Mouse (Mus musculus): ENCODE measurements at regions not wholly inside any gene's neighbourhood (a gene's known extent, or its start where the extent isn't known, plus 50 kb on each side); places are given as distances from the start of the nearest gene placed in this dataset.
A peak's percentile ranks its signal among the peaks of the same experiment; 100 is the strongest.

DNA sequence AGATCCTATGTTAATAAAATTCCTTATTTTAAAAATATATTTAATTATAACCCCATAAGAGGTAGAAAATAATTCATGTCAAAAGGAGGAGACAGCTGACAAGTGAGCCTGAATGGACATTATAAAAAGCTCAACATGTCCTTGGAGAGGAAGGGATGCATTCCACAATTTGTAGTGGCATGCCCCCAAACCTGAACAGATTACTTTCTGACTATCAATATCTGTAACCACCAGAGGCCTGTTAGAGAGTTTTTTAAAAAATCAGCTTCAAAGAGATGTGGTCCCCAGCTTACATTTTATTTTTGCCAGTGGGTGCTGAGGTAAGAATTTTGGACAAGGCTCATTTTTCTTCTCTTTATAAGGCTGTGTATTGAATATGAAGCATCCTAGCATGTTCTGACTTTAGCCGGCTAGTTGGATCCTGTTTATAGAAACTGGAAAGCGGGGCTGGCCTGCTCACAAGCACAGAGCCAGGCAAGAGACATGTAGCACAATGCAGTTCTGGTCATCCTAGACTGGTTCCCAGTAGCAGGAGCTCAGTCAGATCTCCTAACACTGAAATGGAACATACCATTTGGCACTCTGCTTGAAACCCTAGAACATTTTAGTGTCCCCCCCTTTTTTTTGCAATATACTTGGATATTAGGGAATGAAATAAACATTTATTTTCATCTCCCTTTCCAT, 651.8 kb upstream of the Mms22l start:
- no peak overlapping the region for H3K9ac ChIP-seq (replicated peaks; ENCODE audit: low read depth, low read length)
- no peaks in the 10 kb centered on the region for H3K4me1 ChIP-seq (ENCODE audit: control insufficient read depth, insufficient read depth, low read length)
- H3K36me3 ChIP-seq (ENCODE audit: control insufficient read depth, insufficient read depth, low read length): no peaks in the 10 kb centered on the region
- no peaks in the 10 kb centered on the region for H3K27me3 ChIP-seq (ENCODE audit: control insufficient read depth, insufficient read depth, low read length)
- H3K27ac ChIP-seq (ENCODE audit: low read depth, low read length): no peak overlapping the region
- no peak overlapping the region for H3K4me3 ChIP-seq (ENCODE audit: low read depth, low read length)
- no peak for ATAC-seq (ENCODE audit: low read depth)
- H3K4me2 ChIP-seq (ENCODE audit: low read depth, low read length): no peak overlapping the region
- no peaks in the 10 kb centered on the region for H3K9me3 ChIP-seq (ENCODE audit: control insufficient read depth, low read length)
- 84% methylated on average over 2 of the region's 2 CpGs for WGBS

DNA sequence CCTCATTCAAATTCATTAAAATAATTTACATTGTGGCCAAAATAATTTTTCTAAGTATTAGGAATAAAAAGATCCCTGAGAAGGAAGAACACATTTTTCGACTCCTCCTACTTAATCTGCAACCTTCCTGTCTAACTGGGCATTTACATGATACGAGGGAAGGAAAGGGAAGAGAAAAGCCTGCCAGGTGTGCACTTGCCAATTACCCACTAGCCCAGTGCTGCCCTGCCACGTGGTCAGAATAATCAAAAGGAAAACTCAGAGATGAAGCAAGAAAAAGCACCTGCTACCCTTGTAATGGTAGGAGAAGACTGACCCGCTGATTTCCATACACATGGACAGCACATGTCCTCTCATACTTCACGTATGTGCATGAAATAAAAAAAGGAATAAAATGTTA, 651.0 kb upstream of the Mms22l start:
- Histone ChIP-seq H3K4me1 (ENCODE audit: control insufficient read depth, insufficient read depth, low read length) (no peaks in the 10 kb centered on the region), H3K27me3 (ENCODE audit: control insufficient read depth, insufficient read depth, low read length) (no peaks in the 10 kb centered on the region), H3K27ac (ENCODE audit: low read depth, low read length) (no peak overlapping the region), H3K36me3 (ENCODE audit: control insufficient read depth, insufficient read depth, low read length) (no peaks in the 10 kb centered on the region), H3K9me3 (ENCODE audit: control insufficient read depth, low read length) (no peaks in the 10 kb centered on the region), H3K4me3 (ENCODE audit: low read depth, low read length) (no peak overlapping the region), H3K9ac (replicated peaks; ENCODE audit: low read depth, low read length) (no peak overlapping the region), H3K4me2 (ENCODE audit: low read depth, low read length) (no peak overlapping the region)
- 69% methylated on average over 5 of the region's 5 CpGs for WGBS
- ATAC-seq (ENCODE audit: low read depth): no peak

DNA sequence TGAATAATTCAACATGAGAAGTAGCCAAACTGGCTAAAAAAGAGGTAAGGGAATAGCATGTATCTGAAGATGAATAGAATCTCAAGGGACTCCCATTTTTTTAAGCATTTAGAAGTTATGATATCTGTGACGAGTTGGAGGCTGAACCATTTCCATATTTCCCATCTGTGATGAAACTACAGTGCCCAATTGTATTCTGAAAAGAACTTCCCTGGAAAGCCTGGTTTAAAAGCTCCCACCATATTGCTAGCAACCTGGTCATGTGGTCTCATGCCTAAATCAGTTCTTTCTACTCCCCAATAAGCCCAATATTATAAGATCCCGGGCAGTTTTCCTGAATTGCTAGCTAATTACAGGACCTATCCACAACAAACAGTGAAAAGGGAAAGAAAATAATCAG, 645.6 kb upstream of the Mms22l start:
- Histone ChIP-seq H3K9me3 (ENCODE audit: control insufficient read depth, low read length) (no peaks in the 10 kb centered on the region), H3K4me3 (ENCODE audit: low read depth, low read length) (no peak overlapping the region), H3K4me2 (ENCODE audit: low read depth, low read length) (no peak overlapping the region), H3K27ac (ENCODE audit: low read depth, low read length) (no peak overlapping the region), H3K4me1 (ENCODE audit: control insufficient read depth, insufficient read depth, low read length) (no peaks in the 10 kb centered on the region), H3K36me3 (ENCODE audit: control insufficient read depth, insufficient read depth, low read length) (no peaks in the 10 kb centered on the region), H3K9ac (replicated peaks; ENCODE audit: low read depth, low read length) (no peak overlapping the region), H3K27me3 (ENCODE audit: control insufficient read depth, insufficient read depth, low read length) (no peaks in the 10 kb centered on the region)
- WGBS: 92% methylated on average over 2 of the region's 2 CpGs
- ATAC-seq (ENCODE audit: low read depth): no peak

DNA sequence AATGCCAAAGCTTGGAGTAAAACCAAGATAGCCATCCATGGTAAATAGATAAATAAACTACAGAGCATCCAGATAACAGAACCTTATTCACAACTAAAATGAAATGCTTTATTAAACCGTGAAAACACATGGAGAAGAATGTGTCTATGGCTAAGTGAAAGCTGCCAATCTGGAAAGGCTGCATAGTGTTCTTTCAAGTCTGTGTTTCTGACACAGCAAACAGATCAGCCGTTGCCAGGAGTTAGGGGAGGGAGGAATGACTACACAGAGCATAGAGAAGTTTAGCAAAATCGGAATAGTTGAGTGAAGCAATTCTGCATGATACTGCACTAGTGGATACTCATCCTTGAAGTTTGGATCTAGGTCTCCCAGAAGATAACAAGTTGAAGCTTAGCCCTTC, 633.8 kb upstream of the Mms22l start:
- H3K4me1 ChIP-seq (ENCODE audit: control insufficient read depth, insufficient read depth, low read length): no peaks in the 10 kb centered on the region
- no peak for ATAC-seq (ENCODE audit: low read depth)
- no peak overlapping the region for H3K9ac ChIP-seq (replicated peaks; ENCODE audit: low read depth, low read length)
- no peaks in the 10 kb centered on the region for H3K36me3 ChIP-seq (ENCODE audit: control insufficient read depth, insufficient read depth, low read length)
- H3K4me3 ChIP-seq (ENCODE audit: low read depth, low read length): no peak overlapping the region
- H3K27me3 ChIP-seq (ENCODE audit: control insufficient read depth, insufficient read depth, low read length): no peaks in the 10 kb centered on the region
- H3K9me3 ChIP-seq (ENCODE audit: control insufficient read depth, low read length): no peaks in the 10 kb centered on the region
- no peak overlapping the region for H3K4me2 ChIP-seq (ENCODE audit: low read depth, low read length)
- 77% methylated on average over 3 of the region's 3 CpGs for WGBS
- no peak overlapping the region for H3K27ac ChIP-seq (ENCODE audit: low read depth, low read length)

- Histone ChIP-seq H3K4me2 (ENCODE audit: low read depth, low read length) (no peak overlapping the region), H3K36me3 (ENCODE audit: control insufficient read depth, insufficient read depth, low read length) (no peaks in the 10 kb centered on the region), H3K9ac (replicated peaks; ENCODE audit: low read depth, low read length) (no peak overlapping the region), H3K4me1 (ENCODE audit: control insufficient read depth, insufficient read depth, low read length) (no peaks in the 10 kb centered on the region), H3K9me3 (ENCODE audit: control insufficient read depth, low read length) (no peaks in the 10 kb centered on the region), H3K27me3 (ENCODE audit: control insufficient read depth, insufficient read depth, low read length) (no peaks in the 10 kb centered on the region), H3K27ac (ENCODE audit: low read depth, low read length) (no peak overlapping the region), H3K4me3 (ENCODE audit: low read depth, low read length) (no peak overlapping the region)
- WGBS: 83% methylated on average over 7 of the region's 7 CpGs
- no peak for ATAC-seq (ENCODE audit: low read depth)
These were observed 616.2 kb upstream of the Mms22l start for GRCm38 (mm10) chr4:23880007-23880406.

GRCm38 (mm10) chr4:23913396-23913795, 582.9 kb upstream of the Mms22l start:
- H3K27me3 ChIP-seq (ENCODE audit: control insufficient read depth, insufficient read depth, low read length): no peaks in the 10 kb centered on the region
- no peaks in the 10 kb centered on the region for H3K4me1 ChIP-seq (ENCODE audit: control insufficient read depth, insufficient read depth, low read length)
- no peak overlapping the region for H3K4me2 ChIP-seq (ENCODE audit: low read depth, low read length)
- H3K9me3 ChIP-seq (ENCODE audit: control insufficient read depth, low read length): no peaks in the 10 kb centered on the region
- no peak overlapping the region for H3K9ac ChIP-seq (replicated peaks; ENCODE audit: low read depth, low read length)
- ATAC-seq (ENCODE audit: low read depth): peak; percentile 94
- no peaks in the 10 kb centered on the region for H3K36me3 ChIP-seq (ENCODE audit: control insufficient read depth, insufficient read depth, low read length)
- no peak overlapping the region for H3K27ac ChIP-seq (ENCODE audit: low read depth, low read length)
- WGBS: 6% methylated on average over 4 of the region's 4 CpGs
- no peak overlapping the region for H3K4me3 ChIP-seq (ENCODE audit: low read depth, low read length)

GRCm38 (mm10) chr4:23913822-23914221, 582.4 kb upstream of the Mms22l start:
- H3K27me3 ChIP-seq (ENCODE audit: control insufficient read depth, insufficient read depth, low read length): no peaks in the 10 kb centered on the region
- 81% methylated on average over 4 of the region's 4 CpGs for WGBS
- H3K27ac ChIP-seq (ENCODE audit: low read depth, low read length): no peak overlapping the region
- no peak overlapping the region for H3K4me3 ChIP-seq (ENCODE audit: low read depth, low read length)
- H3K9me3 ChIP-seq (ENCODE audit: control insufficient read depth, low read length): no peaks in the 10 kb centered on the region
- H3K9ac ChIP-seq (replicated peaks; ENCODE audit: low read depth, low read length): no peak overlapping the region
- no peak for ATAC-seq (ENCODE audit: low read depth)
- no peaks in the 10 kb centered on the region for H3K4me1 ChIP-seq (ENCODE audit: control insufficient read depth, insufficient read depth, low read length)
- no peak overlapping the region for H3K4me2 ChIP-seq (ENCODE audit: low read depth, low read length)
- no peaks in the 10 kb centered on the region for H3K36me3 ChIP-seq (ENCODE audit: control insufficient read depth, insufficient read depth, low read length)

GRCm38 (mm10) chr4:23914423-23914822, 581.8 kb upstream of the Mms22l start:
- no peak overlapping the region for H3K4me2 ChIP-seq (ENCODE audit: low read depth, low read length)
- H3K27me3 ChIP-seq (ENCODE audit: control insufficient read depth, insufficient read depth, low read length): no peaks in the 10 kb centered on the region
- no peak overlapping the region for H3K9ac ChIP-seq (replicated peaks; ENCODE audit: low read depth, low read length)
- H3K9me3 ChIP-seq (ENCODE audit: control insufficient read depth, low read length): no peaks in the 10 kb centered on the region
- no peaks in the 10 kb centered on the region for H3K4me1 ChIP-seq (ENCODE audit: control insufficient read depth, insufficient read depth, low read length)
- 91% methylated on average over 7 of the region's 7 CpGs for WGBS
- H3K27ac ChIP-seq (ENCODE audit: low read depth, low read length): no peak overlapping the region
- no peak for ATAC-seq (ENCODE audit: low read depth)
- H3K36me3 ChIP-seq (ENCODE audit: control insufficient read depth, insufficient read depth, low read length): no peaks in the 10 kb centered on the region
- no peak overlapping the region for H3K4me3 ChIP-seq (ENCODE audit: low read depth, low read length)

- no peaks in the 10 kb centered on the region for H3K27me3 ChIP-seq (ENCODE audit: control insufficient read depth, insufficient read depth, low read length)
- ATAC-seq (ENCODE audit: low read depth): no peak
These were observed 574.7 kb upstream of the Mms22l start for GRCm38 (mm10) chr4:23921520-23921919.

More at GRCm38 (mm10) chr4:23921520-23921919, 574.7 kb upstream of the Mms22l start:
- Histone ChIP-seq H3K9me3 (ENCODE audit: control insufficient read depth, low read length) (no peaks in the 10 kb centered on the region), H3K4me1 (ENCODE audit: control insufficient read depth, insufficient read depth, low read length) (no peaks in the 10 kb centered on the region), H3K36me3 (ENCODE audit: control insufficient read depth, insufficient read depth, low read length) (no peaks in the 10 kb centered on the region), H3K4me3 (ENCODE audit: low read depth, low read length) (no peak overlapping the region), H3K9ac (replicated peaks; ENCODE audit: low read depth, low read length) (no peak overlapping the region), H3K27ac (ENCODE audit: low read depth, low read length) (no peak overlapping the region), H3K4me2 (ENCODE audit: low read depth, low read length) (no peak overlapping the region)
- 96% methylated on average over 3 of the region's 3 CpGs for WGBS

Measured in neural tube, embryonic 14.5 days (tissue).